Mouse (Mus musculus) urinary bladder, postnatal 14 days (tissue): ENCODE results near the gene 9230102O04Rik.

ENCODE experiments used
- DNase-seq: peaks from one replicate; pipeline ENCODE4 v3.0.0; 2021; ENCODE audit warnings: low spot score

Gene 9230102O04Rik

GRCm38 (mm10) chr2:9885217-9885770, 4.0 kb downstream of the 9230102O04Rik start:
- no peak for DNase-seq

- DNase-seq: no peak
Measured at GRCm38 (mm10) chr2:9884533-9885216, 4.7 kb downstream of the 9230102O04Rik start.

- no peak for DNase-seq
Measured at GRCm38 (mm10) chr2:9883803-9884532, 5.4 kb downstream of the 9230102O04Rik start.

DNA sequence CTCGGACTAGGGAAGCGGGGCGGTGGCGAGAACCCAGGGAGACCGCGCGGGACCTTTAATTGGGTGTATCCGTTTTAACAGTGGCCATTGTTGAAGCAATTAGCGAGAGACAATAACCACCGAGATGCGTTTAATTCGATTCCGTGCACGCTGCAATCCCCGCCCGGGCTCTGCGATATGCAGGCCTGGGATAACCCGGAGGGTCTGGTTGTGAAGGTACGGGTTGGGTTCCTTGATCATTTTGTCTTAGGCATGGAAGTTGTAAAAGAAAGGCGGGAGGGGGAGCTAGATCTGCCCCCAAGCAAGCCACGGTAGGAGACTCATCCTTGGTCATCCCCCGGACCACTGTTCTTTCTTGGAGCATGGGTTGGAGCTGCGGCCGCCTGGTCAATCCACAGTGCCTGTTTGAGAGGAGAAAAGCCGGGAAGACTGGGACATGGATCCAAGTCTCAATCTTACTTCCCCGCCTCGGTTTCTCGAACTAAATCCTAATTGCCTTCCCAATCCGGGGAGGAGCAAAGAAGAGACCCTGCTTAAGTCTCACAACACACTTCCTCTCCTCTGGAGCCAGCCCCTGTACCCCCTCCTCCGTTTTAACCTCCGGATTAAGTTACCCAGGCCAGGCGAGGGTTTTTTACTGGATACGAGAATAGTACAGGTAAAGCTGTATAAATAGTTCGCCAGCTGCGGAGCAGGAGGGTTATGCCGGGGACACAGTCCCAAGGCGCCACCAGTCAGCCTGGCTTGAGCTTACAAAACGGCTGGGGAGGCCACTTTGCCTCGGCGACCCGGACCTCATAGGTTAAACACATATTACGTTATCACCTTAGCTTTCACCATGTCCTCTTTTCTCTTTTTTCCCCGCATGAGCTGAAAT, 6.2 kb downstream of the 9230102O04Rik start:
- DNase-seq: no peak

- peak; percentile 61 for DNase-seq
Measured at GRCm38 (mm10) chr2:9882371-9882925, 6.9 kb downstream of the 9230102O04Rik start.

DNA sequence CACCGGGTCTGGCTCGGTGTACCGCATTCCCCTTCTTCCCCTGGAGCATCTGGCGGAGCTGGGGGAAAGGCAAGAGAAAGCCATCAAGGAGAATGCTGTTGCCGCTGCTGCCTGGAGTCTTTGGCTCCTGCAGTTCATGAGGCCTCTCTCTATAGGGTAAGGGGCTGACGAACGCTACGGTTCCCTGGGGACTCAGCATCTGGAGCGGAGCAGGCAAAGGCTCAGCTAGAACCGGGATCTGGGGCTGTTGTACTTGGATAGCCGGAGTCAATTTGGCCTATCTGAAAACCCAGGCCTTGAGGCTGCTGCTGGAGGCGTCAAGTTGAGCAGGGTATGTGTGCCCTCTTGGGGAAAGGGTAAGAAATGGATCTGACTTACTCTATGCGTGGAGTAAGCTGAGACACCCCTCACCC, 7.7 kb downstream of the 9230102O04Rik start:
- no peak for DNase-seq

- DNase-seq: no peak
Measured at GRCm38 (mm10) chr2:9881051-9881591, 8.2 kb downstream of the 9230102O04Rik start, which contains the start of gene 4930412O13Rik. Gene 4930412O13Rik, plus strand, starts transcription at chr2:9881252.

DNA sequence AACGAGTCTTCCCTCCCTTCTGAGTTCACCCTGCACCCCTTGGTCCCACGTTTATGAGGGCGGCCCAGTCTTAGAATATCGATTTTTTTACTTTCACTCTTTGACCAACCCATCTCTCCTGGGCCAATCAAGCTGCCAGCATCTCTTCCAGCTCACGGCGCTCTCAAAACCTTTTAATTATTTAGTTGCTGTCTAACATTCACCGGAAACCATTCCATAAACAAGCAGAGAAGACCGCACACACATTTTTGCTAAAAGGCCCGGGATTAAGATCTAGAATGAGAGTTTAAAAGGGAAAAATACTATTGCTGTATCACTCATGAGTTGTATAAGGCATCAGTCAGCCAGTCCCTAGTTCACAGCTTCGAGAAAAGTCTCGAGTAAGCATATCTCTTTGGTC, 9.1 kb downstream of the 9230102O04Rik start:
- DNase-seq: no peak

DNA sequence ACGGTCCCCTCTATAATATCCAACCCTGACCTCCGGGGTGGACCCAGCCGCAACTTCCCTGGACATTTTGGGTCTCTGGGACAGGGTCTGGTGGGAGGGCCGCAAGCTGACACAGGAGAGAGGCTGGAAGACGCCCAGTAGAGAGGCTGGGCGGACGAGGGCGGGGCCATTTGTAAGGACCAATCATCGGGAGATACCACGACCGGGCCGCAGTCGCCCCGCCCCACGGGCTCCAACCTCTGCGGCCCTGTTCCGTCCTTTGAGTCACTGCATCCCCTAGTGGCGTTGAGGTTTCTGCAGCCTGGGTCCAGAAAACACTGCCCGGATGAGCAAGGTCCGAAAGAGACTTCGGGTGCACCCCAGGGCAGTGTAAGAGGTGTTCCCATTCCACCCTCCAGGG, 9.8 kb downstream of the 9230102O04Rik start:
- DNase-seq: peak; percentile 97

- no peak for DNase-seq
Measured at GRCm38 (mm10) chr2:9879092-9879491, 10.2 kb downstream of the 9230102O04Rik start.

GRCm38 (mm10) chr2:9878564-9879081, 10.7 kb downstream of the 9230102O04Rik start:
- peak; percentile 88 for DNase-seq

GRCm38 (mm10) chr2:9877966-9878563, 11.3 kb downstream of the 9230102O04Rik start:
- no peak for DNase-seq

DNA sequence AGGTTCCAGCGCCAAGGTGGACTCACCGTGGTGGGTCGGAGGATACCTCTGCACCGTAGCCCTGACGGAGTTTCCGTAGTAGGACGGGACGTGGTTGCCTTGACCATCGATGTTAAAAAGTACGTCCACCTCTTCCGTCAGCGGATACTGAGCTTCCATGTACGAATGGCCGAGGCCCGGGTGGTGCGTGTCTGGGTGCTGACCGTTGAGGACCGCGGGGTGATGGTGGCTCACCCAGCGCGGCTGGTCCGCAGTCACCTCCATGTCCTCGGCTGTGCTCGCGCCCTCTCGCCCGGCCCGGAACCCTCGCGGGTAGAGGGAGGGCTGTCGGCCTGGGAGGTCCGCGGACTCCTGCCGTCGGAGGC, 12.0 kb downstream of the 9230102O04Rik start:
- DNase-seq: no peak

DNA sequence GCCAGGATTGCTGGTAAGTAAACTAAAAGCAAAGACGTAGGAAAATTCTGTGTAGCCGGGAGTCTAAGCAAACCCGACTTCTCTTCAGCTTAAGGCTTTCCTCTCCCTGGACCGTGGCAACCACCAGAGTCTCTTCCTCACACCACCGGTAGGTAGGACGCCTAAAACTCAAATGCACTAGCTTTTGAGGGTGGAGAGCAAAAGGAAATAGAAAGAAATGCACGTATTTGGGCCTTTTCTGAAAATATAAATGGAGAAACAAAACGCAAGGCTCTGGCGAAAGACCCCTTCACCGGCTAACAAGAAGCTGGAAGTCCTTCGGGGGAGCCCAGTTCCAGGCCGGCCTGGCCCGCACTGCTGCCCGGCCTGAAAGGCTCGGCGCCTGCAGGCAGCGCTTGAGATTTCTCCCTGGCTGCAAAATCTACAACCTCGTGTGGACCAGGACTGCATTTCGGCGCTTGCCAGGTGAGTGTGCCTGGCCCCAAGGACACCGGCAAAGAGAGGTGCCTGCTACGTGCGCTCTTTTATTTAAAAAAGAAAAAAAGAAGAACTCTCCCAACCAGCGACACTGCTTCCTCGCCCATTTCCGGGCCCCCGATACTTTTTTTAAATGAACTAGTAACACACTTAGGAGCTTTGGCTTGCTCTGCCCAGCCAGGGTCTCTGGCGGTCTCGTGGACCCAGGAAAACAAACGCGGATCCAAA, 12.6 kb downstream of the 9230102O04Rik start:
- DNase-seq: no peak

DNA sequence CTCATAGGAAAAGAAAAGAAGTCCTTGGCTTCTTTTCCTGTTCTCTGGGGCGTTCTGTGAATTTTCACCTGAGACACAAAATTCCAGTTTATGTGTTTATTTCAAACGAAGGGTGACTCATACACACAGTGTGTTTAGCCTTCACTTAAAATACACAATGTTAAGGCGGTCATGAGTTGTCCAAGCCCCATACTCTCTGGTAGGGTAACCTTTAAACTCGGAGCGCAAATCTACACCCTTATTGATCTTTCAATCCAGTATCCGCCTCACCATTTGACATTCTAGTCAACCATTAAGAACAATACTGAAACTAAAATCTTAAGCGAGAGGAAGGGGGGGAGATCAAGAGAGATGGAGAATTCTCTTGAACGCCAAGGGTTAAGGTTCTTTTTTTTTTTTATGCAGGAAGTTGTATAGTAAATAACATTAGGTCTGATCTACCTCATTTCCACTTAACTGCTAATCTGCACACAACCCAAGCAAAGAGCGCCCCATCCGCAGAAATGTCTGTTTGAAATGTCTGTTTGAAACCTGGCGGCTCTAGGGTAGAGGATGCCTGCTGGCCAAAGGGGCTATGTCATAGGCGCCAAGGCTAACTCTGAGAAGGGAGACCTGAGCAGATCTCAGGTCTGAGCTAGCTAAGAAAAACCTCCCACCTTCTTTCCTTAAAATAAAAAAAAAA, 13.5 kb downstream of the 9230102O04Rik start:
- peak; percentile 2 for DNase-seq

GRCm38 (mm10) chr2:9875220-9875619, 14.1 kb downstream of the 9230102O04Rik start:
- no peak for DNase-seq

DNA sequence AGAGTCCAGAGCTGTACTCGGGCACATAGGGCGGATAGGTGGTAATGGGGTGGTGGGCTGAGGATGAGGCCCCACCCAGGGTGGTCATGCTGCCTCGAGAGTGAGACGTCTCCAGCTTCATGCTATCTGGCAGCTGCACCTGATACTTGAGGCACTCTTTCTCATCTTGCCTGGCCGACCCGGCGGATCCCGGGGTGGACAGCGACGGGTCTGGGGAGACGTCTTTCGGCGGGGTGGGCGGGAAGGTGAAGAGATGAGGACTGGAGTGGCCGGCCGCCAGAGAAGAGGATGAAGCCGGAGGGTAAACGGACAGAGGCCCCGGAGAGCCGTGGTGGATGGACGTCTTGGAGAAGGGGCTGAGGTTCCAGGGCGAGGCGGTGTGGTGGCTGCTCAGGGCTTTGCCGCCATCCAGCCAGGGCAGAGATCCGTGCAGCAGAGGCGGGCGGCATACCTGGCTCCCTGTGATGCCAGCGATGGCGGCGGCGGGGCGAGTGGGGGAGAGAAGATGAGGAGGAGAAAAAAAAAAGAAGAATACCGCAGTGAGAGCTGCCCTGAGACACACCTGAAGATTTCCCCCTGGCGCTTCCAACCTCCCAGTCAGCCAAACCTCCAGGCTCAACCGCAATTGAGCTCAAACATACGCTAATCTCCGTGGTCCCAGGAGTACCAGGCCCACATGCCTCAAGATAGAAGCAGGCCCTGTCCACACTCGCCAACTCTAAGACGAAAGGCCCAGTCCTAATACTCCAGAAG, 14.7 kb downstream of the 9230102O04Rik start:
- DNase-seq: no peak

GRCm38 (mm10) chr2:9873757-9874156, 15.6 kb downstream of the 9230102O04Rik start:
- no peak for DNase-seq

DNA sequence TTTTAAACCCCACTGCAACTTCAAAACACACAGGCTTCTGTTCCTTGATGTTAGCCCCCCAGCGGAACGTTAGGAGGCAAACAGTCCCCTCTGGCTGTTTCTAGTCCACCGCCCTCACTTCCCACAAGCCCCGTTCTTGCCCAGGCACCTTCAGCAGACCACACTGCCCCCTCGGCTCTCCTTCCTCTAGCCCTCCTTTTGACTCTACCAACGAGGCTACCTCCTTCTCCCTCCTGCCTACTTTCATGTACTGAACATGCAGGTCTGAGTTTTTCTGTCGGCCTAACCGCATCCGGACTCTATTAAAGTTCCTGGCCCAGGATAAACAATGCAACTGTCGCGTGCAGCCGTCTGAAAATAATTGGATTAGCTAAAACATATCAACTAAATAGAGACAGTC, 16.7 kb downstream of the 9230102O04Rik start:
- DNase-seq: no peak
